Mouse (Mus musculus) intestine, postnatal 0 days (tissue): Measurements from ENCODE around the gene AI593442. TPM values are rescaled to one million over a fixed set of nuclear protein-coding genes. Genes with fewer than 3 reads are reported as not detected.
A peak's percentile ranks its signal among the peaks of the same experiment; 100 is the strongest.

Experiments used
- ATAC-seq: fragments of 200-750 bp; cut with Nextera tagmentation; 2 replicates; pipeline ENCODE4 v1.8.0; 2017; ENCODE audit warnings: mild to moderate bottlenecking, moderate TSS enrichment, moderate library complexity
- H3K27ac ChIP-seq: fragments of 300-500 bp; sonication (generic); 2 replicates; pipeline ENCODE4 v1.5.1; 2014; ENCODE audit warnings: mild to moderate bottlenecking, low read depth, low read length, moderate library complexity
- H3K27me3 ChIP-seq: fragments of 300-500 bp; sonication (generic); replicated peaks from 2 replicates; pipeline ENCODE4 v1.6.1; 2014; ENCODE audit warnings: low read length, mixed read lengths; ENCODE audit not compliant: control insufficient read depth, insufficient read depth
- H3K36me3 ChIP-seq: fragments of 300-500 bp; sonication (generic); 2 replicates; pipeline ENCODE4 v1.6.1; 2014; ENCODE audit warnings: mild to moderate bottlenecking, moderate library complexity; ENCODE audit not compliant: control insufficient read depth, insufficient read depth
- H3K4me1 ChIP-seq: fragments of 300-500 bp; sonication (generic); replicated peaks from 2 replicates; pipeline ENCODE4 v1.6.1; 2014; ENCODE audit warnings: antibody characterized with exemption, low read length, mixed read lengths; ENCODE audit not compliant: control insufficient read depth, insufficient read depth
- H3K4me2 ChIP-seq: fragments of 300-500 bp; sonication (generic); replicated peaks from 2 replicates; pipeline ENCODE4 v1.6.1; 2014; ENCODE audit warnings: low read depth, mild to moderate bottlenecking, moderate library complexity
- H3K4me3 ChIP-seq: fragments of 300-500 bp; sonication (generic); 2 replicates; pipeline ENCODE4 v1.5.1; 2014; ENCODE audit warnings: low read depth, low read length
- H3K9ac ChIP-seq: fragments of 300-500 bp; sonication (generic); 2 replicates; pipeline ENCODE4 v1.6.1; 2014; ENCODE audit warnings: mild to moderate bottlenecking, low read depth, low read length
- H3K9me3 ChIP-seq: fragments of 300-500 bp; sonication (generic); 2 replicates; pipeline ENCODE4 v1.6.1; 2016; ENCODE audit warnings: mixed run types; ENCODE audit not compliant: control insufficient read depth
- CTCF ChIP-seq: sonication (generic); IDR thresholded peaks from 2 replicates; pipeline ENCODE4 v1.5.1; 2016; ENCODE audit warnings: low read depth, mild to moderate bottlenecking, control low read depth, antibody characterized with exemption, moderate library complexity
- WGBS: fragments of 180-500 bp; shearing (Covaris S2); extraction: QIAGEN DNeasy Blood & Tissue Kit; methylation state at CpG from one replicate; pipeline ENCODE4 v1.1.7; 2014; 5-methylcytosine and 5-hydroxymethylcytosine counted together
- polyA plus RNA-seq: library from polyadenylated mRNA; unstranded; fragments of >200 nt; fragmentation: Nextera tagmentation; extraction: Ambion mirVana; gene quantifications from 2 replicates; pipeline ENCODE4 v1.2.1, GENCODE M21; 2015

AI593442 gene
- polyA plus RNA-seq, 1 experiment from 2014 or later: 0.63 TPM

DNA sequence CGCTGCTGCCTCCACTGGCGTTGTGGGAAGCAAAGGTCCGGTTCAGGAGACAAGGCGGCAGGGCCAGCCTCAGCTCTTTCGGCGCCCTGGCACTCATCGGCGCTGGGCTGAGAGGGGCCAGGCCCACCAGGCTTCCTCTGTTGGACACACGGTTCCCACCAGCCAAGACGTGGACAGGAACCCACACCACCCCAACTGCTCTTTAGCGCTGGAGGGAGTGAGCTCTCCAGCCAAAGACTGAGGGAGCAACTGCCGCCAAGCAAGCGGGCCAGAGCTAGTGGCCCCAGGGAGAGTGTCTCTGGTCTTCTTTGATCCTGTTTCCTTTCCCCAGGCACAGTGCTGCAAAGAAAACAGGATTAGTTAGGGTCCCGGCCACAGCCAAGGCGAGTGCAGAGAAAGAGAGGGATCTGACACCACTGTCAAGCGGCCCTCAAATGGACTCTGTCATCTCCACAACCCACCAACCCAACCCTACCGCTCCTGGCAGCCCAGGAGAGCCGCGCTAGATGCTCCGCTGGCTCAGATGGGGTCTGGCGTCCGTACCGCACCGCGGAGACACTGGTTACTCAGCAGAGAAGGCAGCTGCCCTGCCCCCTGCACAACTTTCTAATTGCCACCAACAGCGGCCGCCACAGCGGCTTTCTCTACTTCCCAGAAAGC, 1.3 kb downstream of the AI593442 start:
- H3K4me3 ChIP-seq: peak overlapping the region; percentile 26
- H3K4me1 ChIP-seq: no peaks in the 10 kb centered on the region
- H3K27me3 ChIP-seq: peaks cover 30% of the 10 kb centered on the region
- ATAC-seq: no peak
- no peaks in the 10 kb centered on the region for H3K9me3 ChIP-seq
- H3K9ac ChIP-seq: no peak overlapping the region
- no peaks in the 10 kb centered on the region for H3K36me3 ChIP-seq
- WGBS: 2% methylated on average over 26 of the region's 28 CpGs
- H3K4me2 ChIP-seq: peak overlapping the region; percentile 52
- H3K27ac ChIP-seq: no peak overlapping the region
- TF ChIP-seq CTCF: no peak

GRCm38 (mm10) chr9:52676587-52676986, 3.0 kb downstream of the AI593442 start:
- no peak for TF ChIP-seq CTCF
- Histone ChIP-seq H3K9ac (no peak overlapping the region), H3K27ac (no peak overlapping the region), H3K4me2 (no peak overlapping the region), H3K36me3 (no peaks in the 10 kb centered on the region), H3K4me1 (no peaks in the 10 kb centered on the region), H3K4me3 (no peak overlapping the region), H3K9me3 (no peaks in the 10 kb centered on the region), H3K27me3 (peaks cover 30% of the 10 kb centered on the region)
- WGBS: 22% methylated on average over 4 of the region's 4 CpGs
- ATAC-seq: no peak

GRCm38 (mm10) chr9:52675937-52676336, 3.6 kb downstream of the AI593442 start:
- H3K9ac ChIP-seq: no peak overlapping the region
- H3K9me3 ChIP-seq: no peaks in the 10 kb centered on the region
- H3K27me3 ChIP-seq: peaks cover 30% of the 10 kb centered on the region
- H3K4me3 ChIP-seq: no peak overlapping the region
- no peaks in the 10 kb centered on the region for H3K4me1 ChIP-seq
- TF ChIP-seq CTCF: no peak
- ATAC-seq: no peak
- H3K4me2 ChIP-seq: no peak overlapping the region
- no peaks in the 10 kb centered on the region for H3K36me3 ChIP-seq
- H3K27ac ChIP-seq: no peak overlapping the region
- WGBS: 72% methylated on average over 3 of the region's 3 CpGs

- Histone ChIP-seq H3K9ac (no peak overlapping the region), H3K4me1 (no peaks in the 10 kb centered on the region), H3K27me3 (no peaks in the 10 kb centered on the region), H3K4me3 (no peak overlapping the region), H3K36me3 (no peaks in the 10 kb centered on the region), H3K27ac (no peak overlapping the region), H3K4me2 (no peak overlapping the region), H3K9me3 (no peaks in the 10 kb centered on the region)
- 74% methylated on average over 3 of the region's 3 CpGs for WGBS
- TF ChIP-seq CTCF: no peak
- ATAC-seq: no peak
Observed at GRCm38 (mm10) chr9:52661422-52661821, 18.2 kb downstream of the AI593442 start.

DNA sequence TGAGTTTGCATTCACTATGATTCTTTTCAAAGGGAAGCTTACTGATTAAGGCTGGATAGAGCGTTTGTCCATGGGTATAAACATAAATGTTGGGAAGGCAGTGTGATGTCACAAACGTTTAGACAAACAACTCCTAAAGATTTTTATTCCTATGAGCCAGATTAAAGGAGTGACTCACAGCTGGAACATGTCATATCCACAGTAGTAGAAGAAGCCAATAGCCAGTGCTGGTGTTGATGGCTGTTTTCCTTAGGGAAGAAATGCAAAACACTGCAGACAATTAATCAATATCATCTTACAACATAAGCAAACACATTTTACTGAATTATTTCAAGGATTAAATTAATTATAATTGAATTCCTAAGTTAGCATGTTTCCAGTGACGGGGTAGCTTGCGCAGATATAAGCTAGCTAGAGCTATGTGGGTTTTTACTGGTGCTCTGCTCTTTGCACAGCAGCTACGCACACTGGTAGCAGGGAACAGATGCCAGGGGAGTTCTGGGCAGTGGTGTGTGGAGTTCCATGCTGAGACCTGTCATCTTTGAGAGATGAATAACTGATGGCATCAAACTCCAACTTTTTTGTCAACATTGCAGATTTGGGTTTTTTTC, 29.1 kb downstream of the AI593442 start:
- no peaks in the 10 kb centered on the region for H3K27me3 ChIP-seq
- no peak overlapping the region for H3K4me3 ChIP-seq
- H3K4me1 ChIP-seq: no peaks in the 10 kb centered on the region
- H3K9ac ChIP-seq: no peak overlapping the region
- no peak overlapping the region for H3K27ac ChIP-seq
- 59% methylated on average over 5 of the region's 5 CpGs for WGBS
- H3K36me3 ChIP-seq: no peaks in the 10 kb centered on the region
- no peak for TF ChIP-seq CTCF
- H3K4me2 ChIP-seq: no peak overlapping the region
- no peak for ATAC-seq
- no peaks in the 10 kb centered on the region for H3K9me3 ChIP-seq

DNA sequence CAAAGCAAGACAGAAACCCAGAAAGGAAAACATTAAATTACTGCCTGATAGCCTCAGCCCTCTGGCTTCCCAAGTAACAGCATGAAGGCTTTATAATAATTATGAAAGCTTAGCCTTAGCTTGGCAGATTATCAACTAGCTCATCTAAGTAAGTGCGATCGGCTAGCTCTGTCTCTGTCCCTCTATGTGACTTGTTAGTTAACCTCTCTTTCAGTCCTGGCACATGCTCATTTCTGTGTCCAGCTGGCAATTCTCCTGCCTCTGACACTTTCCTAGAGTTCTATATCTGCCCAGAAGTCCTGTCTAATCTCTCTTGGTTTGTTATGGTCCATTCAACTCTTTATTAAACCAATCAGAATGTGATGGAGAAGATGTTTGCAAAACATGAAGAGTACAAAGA, 34.3 kb downstream of the AI593442 start:
- Histone ChIP-seq H3K9ac (no peak overlapping the region), H3K36me3 (no peaks in the 10 kb centered on the region), H3K4me2 (no peak overlapping the region), H3K4me3 (no peak overlapping the region), H3K4me1 (no peaks in the 10 kb centered on the region), H3K27me3 (no peaks in the 10 kb centered on the region), H3K27ac (no peak overlapping the region), H3K9me3 (no peaks in the 10 kb centered on the region)
- 75% methylated on average over 2 of the region's 2 CpGs for WGBS
- no peak for TF ChIP-seq CTCF
- no peak for ATAC-seq
